Mouse (Mus musculus) cerebellum, adult 2 months (tissue): ENCODE measurements around the gene Raf1.

Experiments used
- CTCF ChIP-seq: fragments of 200-500 bp; IDR thresholded peaks from 2 replicates; pipeline ENCODE4 v1.5.1; 2011; ENCODE audit warnings: low read depth, mild to moderate bottlenecking, control low read depth, low read length, moderate library complexity, borderline replicate concordance; ENCODE audit not compliant: insufficient read depth
- POLR2A ChIP-seq: fragments of 200-500 bp; IDR thresholded peaks from 2 replicates; pipeline ENCODE4 v1.6.1; 2011; ENCODE audit warnings: low read length, control low read depth, borderline replicate concordance; ENCODE audit not compliant: insufficient read depth

DNA sequence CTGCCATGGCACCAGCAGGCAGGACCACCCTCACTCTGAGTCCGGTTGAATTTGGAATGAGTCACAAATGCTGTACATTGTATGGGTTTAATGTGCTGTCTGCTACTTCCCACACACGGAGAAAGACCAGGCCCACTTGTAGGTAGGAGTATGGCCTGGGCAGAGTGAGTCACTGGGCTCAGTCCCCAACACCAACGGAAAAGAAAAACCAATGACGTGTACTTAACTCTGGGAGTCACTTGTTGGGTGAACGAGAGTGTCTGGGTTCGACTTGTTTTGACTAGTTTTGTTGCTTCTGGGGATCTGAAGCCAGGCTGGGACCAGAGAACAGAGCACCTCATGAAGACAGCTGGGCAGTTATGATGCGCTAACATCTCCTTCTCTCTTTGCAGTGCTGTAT is 102.3 kb downstream of the Raf1 start:
- TF ChIP-seq CTCF = no peak
- no peak for TF ChIP-seq POLR2A
